Mouse (Mus musculus) erythroblast, adult 5-6 weeks (primary cell): ENCODE results near the gene Vmn2r111. TPM values are rescaled to one million over a fixed set of nuclear protein-coding genes. Genes with fewer than 3 reads are reported as not detected.
"Not testable (repeated sequence)": the region's sequence is repeated elsewhere in the genome, so short reads cannot be mapped to it uniquely, and the experiment has no call there.

ENCODE experiments used
- ATAC-seq: replicated peaks from 2 replicates; pipeline ENCODE4 v1.8.0; 2016; ENCODE audit warnings: moderate number of reproducible peaks, mild to moderate bottlenecking, moderate TSS enrichment, inconsistent platforms; ENCODE audit not compliant: poor library complexity, low FRiP score, severe bottlenecking
- total RNA-seq, 2 experiments: library from RNA; stranded (forward) in 1 of 2; stranded (reverse) in 1 of 2; fragments of 150-400 nt in 1 of 2; fragments of 200-764, 138-1000 nt in 1 of 2; gene quantifications; 2 replicates each; pipeline versions ENCODE4 v1.2.3 to v1.2.4; 2015 to 2017; ENCODE audit warnings: low replicate concordance in 2 of 2

The Vmn2r111 gene
- total RNA-seq (2015; ENCODE audit: low replicate concordance) = not detected in 2 replicates
- total RNA-seq (2017; ENCODE audit: low replicate concordance) = not detected in 2 replicates

DNA sequence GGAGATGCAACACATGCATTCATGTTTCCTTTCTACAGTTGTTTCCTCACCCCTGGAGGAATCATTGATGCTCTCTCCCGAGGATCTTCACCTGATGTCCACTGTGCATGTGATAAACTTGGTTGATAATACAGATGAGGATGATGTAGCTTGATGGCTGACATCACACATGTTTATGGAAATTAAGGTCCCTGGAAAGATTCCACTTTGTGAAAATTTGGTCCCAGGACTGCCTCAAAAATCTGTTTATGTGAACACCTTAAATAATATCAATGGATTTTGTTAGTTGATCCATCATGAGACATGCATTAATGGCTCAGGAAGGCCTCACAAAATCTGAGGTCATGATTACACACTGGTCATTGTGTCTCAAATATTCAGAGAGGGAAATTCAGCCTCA lies at the start of gene Vmn2r111:
TSS of gene Vmn2r111 (minus strand) at position 101 of the 400 bp plus-strand sequence.
- ATAC-seq = not testable (repeated sequence)

DNA sequence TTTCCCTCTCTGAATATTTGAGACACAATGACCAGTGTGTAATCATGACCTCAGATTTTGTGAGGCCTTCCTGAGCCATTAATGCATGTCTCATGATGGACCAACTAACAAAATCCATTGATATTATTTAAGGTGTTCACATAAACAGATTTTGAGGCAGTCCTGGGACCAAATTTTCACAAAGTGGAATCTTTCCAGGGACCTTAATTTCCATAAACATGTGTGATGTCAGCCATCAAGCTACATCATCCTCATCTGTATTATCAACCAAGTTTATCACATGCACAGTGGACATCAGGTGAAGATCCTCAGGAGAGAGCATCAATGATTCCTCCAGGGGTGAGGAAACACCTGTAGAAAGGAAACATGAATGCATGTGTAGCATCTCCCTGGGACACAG lies 27.4 kb upstream of the Vmn2r111 start, which contains the start of gene Vmn2r112:
TSS of gene Vmn2r112 (plus strand) at position 301 of the 400 bp plus-strand sequence.
- not testable (repeated sequence) for ATAC-seq

DNA sequence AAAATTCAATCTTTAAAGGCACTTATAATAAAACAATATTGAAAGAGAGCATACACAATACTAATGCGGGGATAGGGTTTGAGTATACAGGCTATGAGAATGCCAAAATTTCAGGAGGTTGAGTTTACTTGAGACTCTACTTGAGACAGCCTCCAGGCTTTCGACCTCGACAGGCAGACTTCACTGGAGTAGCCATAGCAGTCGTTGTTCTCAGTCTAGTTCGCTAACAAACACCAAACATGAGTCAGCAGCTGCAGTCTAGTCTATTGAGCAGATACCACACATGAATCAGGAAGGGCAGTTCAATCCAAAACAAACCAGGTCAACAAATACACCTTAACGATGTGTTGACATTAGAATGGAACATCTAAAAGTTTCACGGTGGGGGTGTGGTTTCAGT lies 52.8 kb downstream of the Vmn2r111 start:
- ATAC-seq = not testable (repeated sequence)

DNA sequence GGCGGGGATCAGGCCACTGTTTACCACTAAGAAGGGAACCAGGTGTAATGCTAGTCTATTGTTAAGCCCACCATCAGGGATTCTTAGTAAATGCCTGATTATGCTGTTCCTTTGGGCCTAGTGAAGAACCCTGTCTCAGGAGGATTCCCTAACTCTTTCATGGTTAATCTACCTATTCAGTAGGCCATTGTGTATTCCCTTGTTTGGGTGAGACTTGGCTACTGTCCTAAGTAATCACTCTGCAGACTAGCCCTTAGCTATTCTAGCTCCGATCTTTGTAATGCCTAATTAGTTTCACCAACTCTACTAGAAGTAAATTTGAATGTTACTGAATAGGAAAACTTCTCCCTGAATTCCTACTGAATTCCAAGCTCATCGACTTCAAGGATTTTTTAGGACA lies 53.2 kb downstream of the Vmn2r111 start:
- ATAC-seq = not testable (repeated sequence)

DNA sequence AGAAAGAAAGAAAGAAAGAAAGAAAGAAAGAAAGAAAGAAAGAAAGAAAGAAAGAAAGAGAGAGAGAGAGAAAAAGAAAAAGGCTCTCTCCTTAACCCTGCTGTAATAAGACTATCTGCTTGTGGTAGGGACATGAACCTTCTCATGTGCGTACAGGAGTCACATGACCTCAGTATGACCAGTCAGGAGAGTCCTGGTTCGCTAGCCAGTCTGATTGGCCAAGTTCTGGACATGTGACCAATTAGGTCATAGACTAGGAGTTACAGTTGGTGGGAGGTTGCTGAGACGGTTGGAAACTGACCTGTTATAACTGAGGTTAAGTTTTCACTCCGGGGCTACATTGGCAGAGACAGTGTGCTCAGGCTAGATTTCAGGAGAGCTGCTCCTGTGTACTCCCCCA lies 76.2 kb downstream of the Vmn2r111 start:
- ATAC-seq = no peak

Other genes starting within 250 kb of the Vmn2r111 start
- 8.8 and 18.4 TPM in 2 replicates for gene Zfp944, start 212.1 kb downstream of the Vmn2r111 start, total RNA-seq (2015; ENCODE audit: low replicate concordance)
- gene Zfp944, start 212.1 kb downstream of the Vmn2r111 start, total RNA-seq (2017; ENCODE audit: low replicate concordance) = 3.6 and 9.9 TPM in 2 replicates
- 7.1 and 12.1 TPM in 2 replicates for gene Zfp758, start 212.0 kb downstream of the Vmn2r111 start, total RNA-seq (2015; ENCODE audit: low replicate concordance)
- gene Zfp758, start 212.0 kb downstream of the Vmn2r111 start, total RNA-seq (2017; ENCODE audit: low replicate concordance) = 11.6 and 12.8 TPM in 2 replicates
- 0.84 TPM in 1 of 2 replicates, not detected in the other for gene Zfp946, start 149.3 kb downstream of the Vmn2r111 start, total RNA-seq (2015; ENCODE audit: low replicate concordance)
- gene Zfp946, start 149.3 kb downstream of the Vmn2r111 start, total RNA-seq (2017; ENCODE audit: low replicate concordance) = 0.43 and 0.70 TPM in 2 replicates
- not detected in 2 replicates for gene Vmn2r112, start 27.5 kb upstream of the Vmn2r111 start, total RNA-seq (2015; ENCODE audit: low replicate concordance)
- gene Vmn2r112, start 27.5 kb upstream of the Vmn2r111 start, total RNA-seq (2017; ENCODE audit: low replicate concordance) = 0.14 TPM in 1 of 2 replicates, not detected in the other